Mouse (Mus musculus) hindbrain, embryonic 16.5 days (tissue): ENCODE results near the gene Grip1. TPM values are rescaled to one million over a fixed set of nuclear protein-coding genes. Genes with fewer than 3 reads are reported as not detected.
A peak's percentile ranks its signal among the peaks of the same experiment; 100 is the strongest.

Source experiments
- ATAC-seq: fragments of 200-750 bp; cut with Nextera tagmentation; 2 replicates; pipeline ENCODE4 v1.8.0; 2017; ENCODE audit warnings: moderate TSS enrichment, moderate library complexity
- H3K27ac ChIP-seq: fragments of 300-500 bp; sonication (generic); 2 replicates; pipeline ENCODE4 v1.5.1; 2014; ENCODE audit warnings: low read depth, mild to moderate bottlenecking, control low read depth, low read length, moderate library complexity
- H3K27me3 ChIP-seq: fragments of 300-500 bp; sonication (generic); replicated peaks from 2 replicates; pipeline ENCODE4 v1.6.1; 2014; ENCODE audit warnings: low read length; ENCODE audit not compliant: control insufficient read depth, insufficient read depth
- H3K36me3 ChIP-seq: fragments of 300-500 bp; sonication (generic); 2 replicates; pipeline ENCODE4 v1.6.1; 2014; ENCODE audit warnings: mild to moderate bottlenecking, low read length, moderate library complexity, mixed read lengths; ENCODE audit not compliant: control insufficient read depth, insufficient read depth
- H3K4me1 ChIP-seq: fragments of 300-500 bp; sonication (generic); 2 replicates; pipeline ENCODE4 v1.6.1; 2014; ENCODE audit warnings: low read depth, low read length; ENCODE audit not compliant: control insufficient read depth, insufficient read depth
- H3K4me2 ChIP-seq: fragments of 300-500 bp; sonication (generic); 2 replicates; pipeline ENCODE4 v1.6.1; 2014; ENCODE audit warnings: mild to moderate bottlenecking, low read length, control low read depth, moderate library complexity
- H3K4me3 ChIP-seq: fragments of 300-500 bp; sonication (generic); 2 replicates; pipeline ENCODE4 v1.5.1; 2014; ENCODE audit warnings: mild to moderate bottlenecking, low read length, control low read depth, moderate library complexity
- H3K9ac ChIP-seq: fragments of 300-500 bp; sonication (generic); 2 replicates; pipeline ENCODE4 v1.6.1; 2014; ENCODE audit warnings: low read depth, mild to moderate bottlenecking, control low read depth, low read length, moderate library complexity
- H3K9me3 ChIP-seq: fragments of 300-500 bp; sonication (generic); 2 replicates; pipeline ENCODE4 v1.6.1; 2014; ENCODE audit warnings: mild to moderate bottlenecking, low read length, moderate library complexity; ENCODE audit not compliant: control insufficient read depth
- WGBS: fragments of 180-500 bp; shearing (Covaris S2); extraction: QIAGEN DNeasy Blood & Tissue Kit; methylation state at CpG from one replicate; pipeline ENCODE4 v1.1.7; 2014; 5-methylcytosine and 5-hydroxymethylcytosine counted together
- polyA plus RNA-seq: library from polyadenylated mRNA; unstranded; fragments of >200 nt; fragmentation: Nextera tagmentation; extraction: Ambion mirVana; gene quantifications from 2 replicates; pipeline ENCODE4 v1.2.1, GENCODE M21; 2015

Grip1 gene
- polyA plus RNA-seq, 1 experiment from 2014 or later, result 16.6 TPM

GRCm38 (mm10) chr10:119525730-119526129 lies 72.1 kb downstream of the Grip1 start:
- Histone ChIP-seq H3K9me3 (no peaks in the 10 kb centered on the region), H3K27ac (no peak overlapping the region), H3K27me3 (no peaks in the 10 kb centered on the region), H3K9ac (no peak overlapping the region), H3K4me2 (no peak overlapping the region), H3K4me3 (no peak overlapping the region), H3K36me3 (no peaks in the 10 kb centered on the region), H3K4me1 (no peaks in the 10 kb centered on the region)
- 50% methylated on average over 3 of the region's 3 CpGs for WGBS
- no peak for ATAC-seq

- no peak for ATAC-seq
- 54% methylated on average over 4 of the region's 4 CpGs for WGBS
- no peak overlapping the region for H3K9ac ChIP-seq
These were observed 81.2 kb downstream of the Grip1 start for GRCm38 (mm10) chr10:119534852-119535251.

GRCm38 (mm10) chr10:119541655-119542054 lies 88.0 kb downstream of the Grip1 start:
- H3K9me3 ChIP-seq, result no peaks in the 10 kb centered on the region
- 93% methylated on average over 4 of the region's 4 CpGs for WGBS
- ATAC-seq, result no peak
- H3K9ac ChIP-seq, result no peak overlapping the region
- H3K4me1 ChIP-seq, result no peaks in the 10 kb centered on the region; the same call in 1 of the 2 replicates
- no peak overlapping the region for H3K4me3 ChIP-seq
- no peak overlapping the region for H3K4me2 ChIP-seq
- no peaks in the 10 kb centered on the region for H3K27me3 ChIP-seq
- H3K36me3 ChIP-seq, result no peaks in the 10 kb centered on the region
- no peak overlapping the region for H3K27ac ChIP-seq

More at GRCm38 (mm10) chr10:119534852-119535251, 81.2 kb downstream of the Grip1 start:
- no peaks in the 10 kb centered on the region for H3K36me3 ChIP-seq
- H3K27me3 ChIP-seq, result no peaks in the 10 kb centered on the region
- no peaks in the 10 kb centered on the region for H3K9me3 ChIP-seq
- no peaks in the 10 kb centered on the region for H3K4me1 ChIP-seq
- no peak overlapping the region for H3K4me3 ChIP-seq
- no peak overlapping the region for H3K27ac ChIP-seq
- no peak overlapping the region for H3K4me2 ChIP-seq

GRCm38 (mm10) chr10:119543771-119544170 lies 90.1 kb downstream of the Grip1 start:
- H3K9ac ChIP-seq, result no peak overlapping the region
- H3K27ac ChIP-seq, result no peak overlapping the region
- 51% methylated on average over 7 of the region's 7 CpGs for WGBS
- no peaks in the 10 kb centered on the region for H3K9me3 ChIP-seq
- ATAC-seq, result no peak
- no peaks in the 10 kb centered on the region for H3K36me3 ChIP-seq
- H3K4me3 ChIP-seq, result no peak overlapping the region
- no peaks in the 10 kb centered on the region for H3K27me3 ChIP-seq
- no peak overlapping the region for H3K4me2 ChIP-seq
- no peaks in the 10 kb centered on the region; the same call in 1 of the 2 replicates for H3K4me1 ChIP-seq

GRCm38 (mm10) chr10:119544743-119545142 lies 91.1 kb downstream of the Grip1 start:
- Histone ChIP-seq H3K27me3 (no peaks in the 10 kb centered on the region), H3K4me3 (no peak overlapping the region), H3K9ac (no peak overlapping the region), H3K36me3 (no peaks in the 10 kb centered on the region), H3K4me2 (peak overlapping the region; percentile 2; the same call in 1 of the 2 replicates), H3K4me1 (no peaks in the 10 kb centered on the region; the same call in 1 of the 2 replicates), H3K9me3 (no peaks in the 10 kb centered on the region), H3K27ac (no peak overlapping the region)
- 23% methylated on average over 9 of the region's 9 CpGs for WGBS
- ATAC-seq, result no peak

- no peak for ATAC-seq
- H3K4me2 ChIP-seq, result no peak overlapping the region
- WGBS, result 86% methylated on average over 5 of the region's 5 CpGs
- H3K4me3 ChIP-seq, result no peak overlapping the region
- H3K4me1 ChIP-seq, result no peaks in the 10 kb centered on the region; the same call in 1 of the 2 replicates
- H3K9me3 ChIP-seq, result no peaks in the 10 kb centered on the region
- H3K9ac ChIP-seq, result no peak overlapping the region
- no peaks in the 10 kb centered on the region for H3K27me3 ChIP-seq
- H3K36me3 ChIP-seq, result no peaks in the 10 kb centered on the region
- no peak overlapping the region for H3K27ac ChIP-seq
These were observed 94.2 kb downstream of the Grip1 start for GRCm38 (mm10) chr10:119547875-119548274.

GRCm38 (mm10) chr10:119548774-119549173 lies 95.1 kb downstream of the Grip1 start:
- Histone ChIP-seq H3K4me2 (no peak overlapping the region), H3K36me3 (no peaks in the 10 kb centered on the region), H3K4me3 (no peak overlapping the region), H3K27me3 (no peaks in the 10 kb centered on the region), H3K9ac (no peak overlapping the region), H3K4me1 (no peaks in the 10 kb centered on the region; the same call in 1 of the 2 replicates), H3K27ac (no peak overlapping the region), H3K9me3 (no peaks in the 10 kb centered on the region)
- 93% methylated on average over 10 of the region's 10 CpGs for WGBS
- no peak for ATAC-seq

- Histone ChIP-seq H3K36me3 (no peaks in the 10 kb centered on the region), H3K9ac (no peak overlapping the region), H3K4me1 (no peaks in the 10 kb centered on the region), H3K4me3 (no peak overlapping the region), H3K27me3 (no peaks in the 10 kb centered on the region), H3K9me3 (no peaks in the 10 kb centered on the region), H3K27ac (no peak overlapping the region), H3K4me2 (no peak overlapping the region)
- 90% methylated on average over 6 of the region's 6 CpGs for WGBS
- no peak for ATAC-seq
These were observed 97.0 kb downstream of the Grip1 start for GRCm38 (mm10) chr10:119550630-119551029.

- Histone ChIP-seq H3K9me3 (no peaks in the 10 kb centered on the region), H3K4me3 (no peak overlapping the region), H3K4me1 (no peaks in the 10 kb centered on the region; the same call in none of the 2 replicates), H3K27ac (no peak overlapping the region), H3K36me3 (no peaks in the 10 kb centered on the region), H3K4me2 (no peak overlapping the region), H3K9ac (no peak overlapping the region), H3K27me3 (no peaks in the 10 kb centered on the region)
- ATAC-seq, result no peak
- 61% methylated on average over 7 of the region's 7 CpGs for WGBS
These were observed 102.7 kb downstream of the Grip1 start for GRCm38 (mm10) chr10:119556346-119556745.

GRCm38 (mm10) chr10:119558432-119558831 lies 104.8 kb downstream of the Grip1 start:
- H3K27me3 ChIP-seq, result no peaks in the 10 kb centered on the region
- peak; percentile 61 for ATAC-seq
- H3K9ac ChIP-seq, result no peak overlapping the region
- no peak overlapping the region for H3K4me2 ChIP-seq
- H3K9me3 ChIP-seq, result no peaks in the 10 kb centered on the region
- H3K27ac ChIP-seq, result no peak overlapping the region
- 59% methylated on average over 7 of the region's 7 CpGs for WGBS
- H3K4me3 ChIP-seq, result no peak overlapping the region
- no peaks in the 10 kb centered on the region; the same call in none of the 2 replicates for H3K4me1 ChIP-seq
- H3K36me3 ChIP-seq, result no peaks in the 10 kb centered on the region
